Mouse (Mus musculus) lung, postnatal 0 days (tissue): ENCODE data around the gene Nr4a1. TPM values are rescaled to one million over a fixed set of nuclear protein-coding genes. Genes with fewer than 3 reads are reported as not detected.

ENCODE experiments used
- ATAC-seq: fragments of 200-750 bp; cut with Nextera tagmentation; 2 replicates; pipeline ENCODE4 v1.8.0; 2017; ENCODE audit warnings: moderate library complexity
- DNase-seq: peaks from one replicate; pipeline ENCODE4 v3.0.0-alpha.2; 2016; ENCODE audit warnings: low spot score
- H3K27ac ChIP-seq: fragments of 300-500 bp; sonication (generic); 2 replicates; pipeline ENCODE4 v1.5.1; 2014; ENCODE audit warnings: antibody characterized with exemption, mild to moderate bottlenecking, low read length, mixed read lengths
- H3K27me3 ChIP-seq: fragments of 300-500 bp; sonication (generic); replicated peaks from 2 replicates; pipeline ENCODE4 v1.6.1; 2014; ENCODE audit warnings: low read length, mixed read lengths; ENCODE audit not compliant: insufficient read depth
- H3K36me3 ChIP-seq: fragments of 300-500 bp; sonication (generic); 2 replicates; pipeline ENCODE4 v1.6.1; 2014; ENCODE audit warnings: low read length, mixed read lengths; ENCODE audit not compliant: insufficient read depth
- H3K4me1 ChIP-seq: fragments of 300-500 bp; sonication (generic); 2 replicates; pipeline ENCODE4 v1.6.1; 2014; ENCODE audit warnings: antibody characterized with exemption, low read depth, low read length, mixed read lengths; ENCODE audit not compliant: insufficient read depth
- H3K4me2 ChIP-seq: fragments of 300-500 bp; sonication (generic); replicated peaks from 2 replicates; pipeline ENCODE4 v1.6.1; 2014; ENCODE audit warnings: low read depth, mild to moderate bottlenecking, low read length, moderate library complexity, mixed read lengths
- H3K4me3 ChIP-seq: fragments of 300-500 bp; sonication (generic); 2 replicates; pipeline ENCODE4 v1.5.1; 2014; ENCODE audit warnings: low read depth, low read length
- H3K9ac ChIP-seq: fragments of 300-500 bp; sonication (generic); replicated peaks from 2 replicates; pipeline ENCODE4 v1.6.1; 2014; ENCODE audit warnings: low read depth, mild to moderate bottlenecking
- H3K9me3 ChIP-seq: fragments of 300-500 bp; sonication (generic); 2 replicates; pipeline ENCODE4 v1.6.1; 2016; ENCODE audit warnings: low read length, mixed read lengths
- CTCF ChIP-seq: IDR thresholded peaks from 2 replicates; pipeline ENCODE4 v1.5.1; 2016; ENCODE audit warnings: antibody characterized with exemption, mild to moderate bottlenecking
- EP300 ChIP-seq: IDR thresholded peaks from 2 replicates; pipeline ENCODE4 v1.6.1; 2016; ENCODE audit warnings: antibody characterized with exemption, mild to moderate bottlenecking, control low read depth
- WGBS: fragments of 180-500 bp; shearing (Covaris S2); extraction: QIAGEN DNeasy Blood & Tissue Kit; methylation state at CpG from one replicate; pipeline ENCODE4 v1.1.7; 2014; 5-methylcytosine and 5-hydroxymethylcytosine counted together
- polyA plus RNA-seq: library from polyadenylated mRNA; unstranded; fragments of >200 nt; fragmentation: Nextera tagmentation; extraction: Ambion mirVana; gene quantifications from 2 replicates; pipeline ENCODE4 v1.2.1, GENCODE M21; 2015

Nr4a1 gene
- polyA plus RNA-seq, 1 experiment from 2014 or later, result 7.8 TPM

DNA sequence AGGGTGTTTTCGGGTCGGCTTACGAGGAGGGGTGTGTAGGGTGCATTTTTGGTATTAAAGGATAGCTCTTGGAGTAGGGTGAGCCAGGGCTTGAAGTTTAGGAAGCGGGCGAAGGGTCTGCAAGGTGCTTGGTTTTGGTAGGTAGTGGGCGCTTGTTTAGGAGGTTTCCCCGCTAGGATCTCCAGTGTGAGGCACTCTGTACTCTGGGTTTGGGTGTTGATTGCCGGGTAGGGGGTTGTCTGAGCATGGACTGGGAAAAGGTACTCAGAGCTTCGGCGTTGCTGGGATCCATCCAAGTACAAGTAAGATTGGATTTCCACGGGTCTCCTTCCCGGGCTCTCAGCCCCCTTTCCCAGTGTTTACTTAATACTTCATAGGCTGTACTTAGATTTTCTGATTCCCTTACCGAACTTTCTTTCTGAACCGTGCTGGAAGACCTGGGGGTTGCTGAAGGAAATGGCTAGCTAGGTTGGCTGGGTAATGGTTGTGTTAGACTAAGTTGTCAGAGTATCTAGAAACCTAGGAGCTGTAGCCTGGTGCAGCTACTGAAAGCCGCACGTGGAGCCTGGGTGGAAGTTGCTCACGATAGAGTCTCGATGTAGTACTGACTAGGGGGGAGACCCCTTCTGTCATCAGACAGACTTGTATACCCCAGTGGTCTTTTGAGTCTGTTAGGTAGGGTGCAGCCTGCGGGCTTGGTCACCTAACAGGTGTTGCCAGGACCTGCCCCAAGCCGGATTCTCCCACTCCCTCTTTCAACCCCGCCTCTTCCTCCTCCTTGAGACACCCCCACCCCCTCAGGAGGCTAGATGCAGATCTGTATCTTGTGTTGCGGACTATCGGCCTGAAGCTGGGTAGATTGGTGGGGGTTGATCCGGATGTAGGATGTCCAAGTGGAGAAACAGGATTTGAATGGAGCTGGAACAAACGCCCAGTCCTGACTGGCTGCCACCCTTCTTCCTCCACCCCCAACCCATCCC is 13.3 kb downstream of the Nr4a1 start:
- H3K27ac ChIP-seq, result peak overlapping the region; percentile 48

DNA sequence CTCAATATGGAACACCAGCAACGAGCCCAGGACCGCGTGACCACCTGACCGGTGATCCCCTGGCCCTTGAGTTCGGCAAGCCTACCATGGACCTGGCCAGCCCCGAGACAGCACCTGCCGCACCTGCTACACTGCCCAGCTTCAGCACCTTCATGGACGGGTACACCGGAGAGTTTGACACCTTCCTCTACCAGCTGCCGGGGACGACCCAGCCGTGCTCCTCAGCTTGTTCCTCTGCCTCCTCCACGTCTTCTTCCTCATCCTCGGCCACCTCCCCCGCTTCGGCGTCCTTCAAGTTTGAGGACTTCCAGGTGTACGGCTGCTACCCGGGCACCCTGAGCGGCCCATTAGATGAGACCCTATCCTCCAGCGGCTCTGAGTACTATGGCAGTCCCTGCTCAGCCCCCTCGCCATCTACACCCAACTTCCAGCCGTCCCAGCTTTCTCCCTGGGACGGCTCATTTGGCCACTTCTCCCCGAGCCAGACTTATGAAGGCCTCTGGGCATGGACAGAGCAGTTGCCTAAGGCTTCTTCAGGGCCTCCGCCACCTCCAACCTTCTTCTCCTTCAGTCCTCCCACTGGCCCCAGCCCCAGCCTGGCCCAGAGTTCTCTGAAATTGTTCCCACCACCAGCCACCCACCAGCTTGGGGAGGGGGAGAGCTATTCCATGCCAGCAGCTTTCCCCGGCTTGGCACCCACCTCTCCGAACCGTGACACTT is 16.2 kb downstream of the Nr4a1 start:
- H3K9me3 ChIP-seq, result no peaks in the 10 kb centered on the region
- no peak for DNase-seq
- no peak overlapping the region for H3K4me2 ChIP-seq
- H3K36me3 ChIP-seq, result peaks cover 25% of the 10 kb centered on the region; the same call in 1 of the 2 replicates
- TF ChIP-seq CTCF, result no peak
- no peak for TF ChIP-seq EP300
- ATAC-seq, result no peak
- peaks cover 9% of the 10 kb centered on the region for H3K4me1 ChIP-seq
- no peak overlapping the region for H3K4me3 ChIP-seq
- WGBS, result 90% methylated on average over 29 of the region's 29 CpGs
- no peak overlapping the region for H3K27ac ChIP-seq
- H3K27me3 ChIP-seq, result no peaks in the 10 kb centered on the region
- H3K9ac ChIP-seq, result no peak overlapping the region

More for the DNA sequence above, 13.3 kb downstream of the Nr4a1 start:
- Histone ChIP-seq H3K4me2 (peak overlapping the region; percentile 83), H3K36me3 (peaks cover 14% of the 10 kb centered on the region; the same call in 1 of the 2 replicates), H3K9me3 (no peaks in the 10 kb centered on the region), H3K27me3 (no peaks in the 10 kb centered on the region), H3K4me3 (peak overlapping the region; percentile 57), H3K9ac (peak overlapping the region; percentile 50), H3K4me1 (peaks cover 9% of the 10 kb centered on the region)
- TF ChIP-seq CTCF (no peak), EP300 (peak; percentile 62)
- ATAC-seq (peak; percentile 20), DNase-seq (peak; percentile 84)
- WGBS, result 2% methylated on average over 25 of the region's 25 CpGs

DNA sequence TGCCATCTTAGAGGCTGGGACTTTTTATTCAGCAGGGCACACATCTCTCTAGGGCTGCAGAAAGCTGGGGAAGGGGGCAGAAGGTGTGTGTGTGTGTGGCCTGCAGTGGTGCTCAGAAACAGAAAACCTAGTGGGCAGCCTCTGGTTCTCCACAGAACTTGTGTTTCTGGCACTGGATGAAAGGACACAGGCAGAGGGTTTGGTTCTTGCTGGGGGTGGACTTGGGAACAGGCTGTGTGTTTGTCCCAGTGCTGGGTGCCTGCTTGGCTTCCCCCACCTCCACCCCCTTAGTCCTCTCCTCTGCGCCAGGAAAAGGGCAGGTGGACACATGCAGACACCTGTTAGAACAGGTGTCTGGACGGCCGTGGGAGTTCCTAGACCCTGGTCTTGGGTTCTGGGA is 17.0 kb downstream of the Nr4a1 start:
- ATAC-seq, result no peak
- Histone ChIP-seq H3K4me2 (no peak overlapping the region), H3K4me3 (no peak overlapping the region), H3K36me3 (peaks cover 25% of the 10 kb centered on the region; the same call in 1 of the 2 replicates), H3K9ac (no peak overlapping the region), H3K9me3 (no peaks in the 10 kb centered on the region), H3K27me3 (no peaks in the 10 kb centered on the region), H3K4me1 (peaks cover 2% of the 10 kb centered on the region), H3K27ac (no peak overlapping the region)
- no peak for TF ChIP-seq EP300
- TF ChIP-seq CTCF, result no peak
- DNase-seq, result no peak
- 85% methylated on average over 3 of the region's 3 CpGs for WGBS

DNA sequence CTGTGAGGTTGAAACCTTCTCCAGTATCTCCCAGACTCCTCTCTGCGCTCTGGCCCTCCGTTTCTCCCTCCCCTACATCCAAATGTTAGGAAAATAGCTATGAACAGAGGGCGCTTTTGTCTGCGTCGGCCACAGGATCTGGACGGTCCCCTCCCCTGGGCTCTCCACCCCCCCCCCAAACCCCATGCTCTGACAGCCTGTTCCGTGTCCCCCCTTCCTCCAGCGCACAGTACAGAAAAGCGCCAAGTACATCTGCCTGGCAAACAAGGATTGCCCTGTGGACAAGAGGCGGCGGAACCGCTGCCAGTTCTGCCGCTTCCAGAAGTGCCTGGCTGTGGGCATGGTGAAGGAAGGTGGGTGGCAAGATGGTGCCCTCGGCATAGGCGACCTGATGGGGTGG is 17.4 kb downstream of the Nr4a1 start:
- Histone ChIP-seq H3K27ac (no peak overlapping the region), H3K9ac (no peak overlapping the region), H3K27me3 (no peaks in the 10 kb centered on the region), H3K4me3 (no peak overlapping the region), H3K36me3 (peaks cover 25% of the 10 kb centered on the region; the same call in 1 of the 2 replicates), H3K4me2 (no peak overlapping the region), H3K9me3 (no peaks in the 10 kb centered on the region), H3K4me1 (no peaks in the 10 kb centered on the region; the same call in 1 of the 2 replicates)
- TF ChIP-seq CTCF (no peak), EP300 (no peak)
- DNase-seq, result no peak
- ATAC-seq, result no peak
- 90% methylated on average over 15 of the region's 15 CpGs for WGBS

DNA sequence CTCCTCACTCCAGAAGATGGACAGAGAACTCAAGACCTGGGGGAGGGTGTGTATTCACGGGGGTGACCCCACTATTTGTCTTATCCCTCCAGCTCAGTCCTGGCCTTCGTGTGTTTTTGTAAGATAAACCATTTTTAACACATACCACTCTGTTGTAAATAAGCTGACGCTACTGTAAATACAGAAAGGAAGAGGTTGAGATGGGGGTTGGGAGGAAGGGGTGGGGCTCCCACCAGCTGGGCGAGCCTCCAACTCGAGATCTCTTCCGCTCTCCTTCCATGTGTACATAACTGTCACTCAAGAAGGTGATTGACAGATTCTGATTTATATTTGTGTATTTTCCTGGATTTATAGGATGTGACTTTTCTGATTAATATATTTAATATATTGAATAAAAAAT is 20.3 kb downstream of the Nr4a1 start:
- WGBS, result 22% methylated on average over 6 of the region's 6 CpGs

DNA sequence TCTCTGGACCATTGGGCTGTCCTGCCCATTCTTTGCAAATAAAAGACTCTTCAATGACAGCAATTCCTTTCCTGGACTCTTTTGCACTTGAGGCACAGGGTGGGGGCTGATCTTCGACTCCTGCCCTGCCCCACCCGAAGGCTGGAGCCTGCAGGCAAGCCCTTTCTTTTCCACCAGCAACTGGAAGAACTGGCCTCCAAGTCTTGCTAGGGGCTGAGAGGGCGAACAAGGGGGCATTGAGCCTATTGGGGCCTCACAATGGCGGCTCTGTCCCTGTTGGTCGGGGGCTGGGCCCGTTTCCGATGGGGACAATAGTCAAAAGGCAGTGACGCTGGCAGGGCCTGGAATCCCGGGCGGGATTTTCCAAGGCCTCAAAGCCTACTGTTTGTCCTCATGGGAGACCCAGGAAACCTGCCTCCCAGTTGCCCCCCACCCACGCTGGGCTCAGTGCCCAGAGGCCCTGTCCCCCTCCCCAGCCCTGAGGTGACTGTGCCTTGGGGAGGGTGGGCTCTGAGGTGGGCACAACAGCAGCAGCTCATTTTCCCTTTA is 23.4 kb downstream of the Nr4a1 start:
- TF ChIP-seq EP300 (no peak), CTCF (no peak)
- Histone ChIP-seq H3K4me1 (no peaks in the 10 kb centered on the region), H3K27me3 (no peaks in the 10 kb centered on the region), H3K9me3 (no peaks in the 10 kb centered on the region), H3K36me3 (peaks cover 10% of the 10 kb centered on the region; the same call in 1 of the 2 replicates), H3K27ac (no peak overlapping the region), H3K4me3 (no peak overlapping the region), H3K4me2 (no peak overlapping the region), H3K9ac (no peak overlapping the region)
- no peak for ATAC-seq
- 50% methylated on average over 11 of the region's 11 CpGs for WGBS
- DNase-seq, result no peak

More for the DNA sequence above, 20.3 kb downstream of the Nr4a1 start:
- TF ChIP-seq CTCF (no peak), EP300 (peak; percentile 80)
- Histone ChIP-seq H3K4me1 (no peaks in the 10 kb centered on the region), H3K36me3 (peaks cover 25% of the 10 kb centered on the region; the same call in 1 of the 2 replicates), H3K9me3 (no peaks in the 10 kb centered on the region), H3K27ac (no peak overlapping the region), H3K9ac (no peak overlapping the region), H3K27me3 (no peaks in the 10 kb centered on the region), H3K4me2 (no peak overlapping the region), H3K4me3 (no peak overlapping the region)
- DNase-seq (no peak), ATAC-seq (peak; percentile 30; the same call in 1 of the 2 replicates)
